Mouse (Mus musculus) lung, adult 2 months (tissue): ENCODE results near the gene Nudt6. TPM values are rescaled to one million over a fixed set of nuclear protein-coding genes. Genes with fewer than 3 reads are reported as not detected.

Experiments used
- DNase-seq: peaks from one replicate; pipeline ENCODE4 v3.0.0; 2022
- H3K4me1 ChIP-seq: fragments of 200-500 bp; 2 replicates; pipeline ENCODE4 v1.6.1; 2011; ENCODE audit warnings: low read length; ENCODE audit not compliant: control insufficient read depth, insufficient read depth
- H3K4me3 ChIP-seq: fragments of 200-500 bp; replicated peaks from 2 replicates; pipeline ENCODE3; 2011; ENCODE audit warnings: low read depth, mild to moderate bottlenecking, control low read depth, low read length; ENCODE audit errors: extremely low read depth
- CTCF ChIP-seq: fragments of 200-500 bp; IDR thresholded peaks from 2 replicates; pipeline ENCODE4 v1.5.1; 2011; ENCODE audit warnings: mild to moderate bottlenecking, low read length, control low read depth; ENCODE audit not compliant: insufficient read depth
- POLR2A ChIP-seq: fragments of 200-500 bp; IDR thresholded peaks from 2 replicates; pipeline ENCODE4 v1.6.1; 2011; ENCODE audit warnings: low read depth, mild to moderate bottlenecking, control low read depth, low read length, borderline replicate concordance; ENCODE audit errors: extremely low read depth
- WGBS: fragments of 180-500 bp; shearing (Covaris S2); methylation state at CpG from one replicate; pipeline ENCODE4 v1.1.7; 2018; 5-methylcytosine and 5-hydroxymethylcytosine counted together
- polyA plus RNA-seq: library from polyadenylated mRNA; depleted of rRNA; stranded (reverse); fragments of >200 nt; gene quantifications from 2 replicates; pipeline ENCODE4 v1.2.3, GENCODE M21; 2012; rRNA removed

The Nudt6 gene
- 11.1 TPM in 2 replicates for polyA plus RNA-seq

DNA sequence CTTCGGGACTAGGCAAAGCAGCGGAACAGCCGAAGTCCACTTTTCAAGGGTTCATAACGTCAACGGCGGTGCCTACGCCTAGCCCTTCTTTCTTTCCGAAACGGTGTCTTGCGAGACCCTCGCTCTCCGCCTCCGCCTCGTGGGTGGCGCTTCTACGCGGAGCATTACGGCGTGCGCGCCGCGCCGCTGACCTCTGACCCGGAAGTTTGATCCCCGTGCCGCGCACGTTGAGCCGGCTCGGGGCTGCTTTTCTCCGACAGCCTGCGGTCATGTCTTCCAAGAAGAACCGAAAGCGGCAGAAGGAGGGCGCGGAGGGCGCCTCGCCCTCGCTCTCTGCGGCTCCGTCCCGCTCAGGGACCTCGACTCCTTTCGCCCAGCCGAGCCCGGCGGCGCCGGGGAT, at the start of gene Nudt6:
Gene Nudt6, minus strand, starts transcription at position 140 of the 400 bp plus-strand sequence.
- under 1% methylated on average over 50 of the region's 50 CpGs for WGBS
- Histone ChIP-seq H3K4me1 (peaks cover 3% of the 10 kb centered on the region; the same call in 1 of the 2 replicates), H3K4me3 (peak within 1 kb of the TSS; percentile 75)
- TF ChIP-seq POLR2A (peak; percentile 29; the same call in 1 of the 2 replicates), CTCF (no peak)
- peak; percentile 91 for DNase-seq

- no peak for DNase-seq
- Histone ChIP-seq H3K4me1 (peaks cover 3% of the 10 kb centered on the region; the same call in 1 of the 2 replicates), H3K4me3 (no peak overlapping the region)
- WGBS, result 81% methylated on average over 4 of the region's 4 CpGs
- TF ChIP-seq POLR2A, result no peak
Observed at GRCm38 (mm10) chr3:37469353-37469752, 49.3 kb upstream of the Nudt6 start.

DNA sequence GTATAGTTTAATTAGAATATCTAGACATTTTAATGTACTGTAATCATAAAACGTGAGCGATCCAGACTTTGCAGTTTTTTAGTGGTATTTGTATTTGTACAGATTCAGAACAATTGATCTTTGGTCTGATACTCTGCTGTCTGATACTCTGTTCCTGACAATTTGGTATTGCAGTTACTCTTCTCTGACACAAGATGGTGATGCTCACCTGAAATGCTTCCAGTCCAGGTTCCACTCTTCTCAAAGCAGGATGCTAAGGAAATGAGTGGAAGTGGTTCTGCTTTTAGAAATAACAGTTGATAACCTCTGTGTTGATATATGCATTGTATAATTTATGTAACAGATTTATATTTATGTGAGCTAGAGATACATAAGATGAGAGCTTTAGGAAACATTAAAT, 48.2 kb upstream of the Nudt6 start:
- WGBS, result 87% methylated on average over 2 of the region's 2 CpGs
- Histone ChIP-seq H3K4me1 (peaks cover 3% of the 10 kb centered on the region; the same call in 1 of the 2 replicates), H3K4me3 (no peak overlapping the region)
- no peak for DNase-seq
- 0 out of 2 replicates have a peak, but pooled peaks have one; percentile 3 for TF ChIP-seq CTCF
- no peak for TF ChIP-seq POLR2A

- WGBS, result 50% methylated on average over 1 of the region's 1 CpGs
- DNase-seq, result no peak
- Histone ChIP-seq H3K4me3 (no peak overlapping the region), H3K4me1 (no peaks in the 10 kb centered on the region)
- no peak for TF ChIP-seq CTCF
- TF ChIP-seq POLR2A, result no peak
Observed at GRCm38 (mm10) chr3:37455992-37456391, 36.0 kb upstream of the Nudt6 start.

GRCm38 (mm10) chr3:37443409-37443808, 23.4 kb upstream of the Nudt6 start:
- no peak for DNase-seq
- TF ChIP-seq POLR2A, result no peak
- no peak for TF ChIP-seq CTCF
- Histone ChIP-seq H3K4me3 (no peak overlapping the region), H3K4me1 (no peaks in the 10 kb centered on the region)
- WGBS, result 79% methylated on average over 2 of the region's 2 CpGs

- 61% methylated on average over 1 of the region's 1 CpGs for WGBS
- Histone ChIP-seq H3K4me1 (no peaks in the 10 kb centered on the region), H3K4me3 (no peak overlapping the region)
- TF ChIP-seq POLR2A, result no peak
- no peak for TF ChIP-seq CTCF
- no peak for DNase-seq
Observed at GRCm38 (mm10) chr3:37439770-37440169, 19.8 kb upstream of the Nudt6 start.

DNA sequence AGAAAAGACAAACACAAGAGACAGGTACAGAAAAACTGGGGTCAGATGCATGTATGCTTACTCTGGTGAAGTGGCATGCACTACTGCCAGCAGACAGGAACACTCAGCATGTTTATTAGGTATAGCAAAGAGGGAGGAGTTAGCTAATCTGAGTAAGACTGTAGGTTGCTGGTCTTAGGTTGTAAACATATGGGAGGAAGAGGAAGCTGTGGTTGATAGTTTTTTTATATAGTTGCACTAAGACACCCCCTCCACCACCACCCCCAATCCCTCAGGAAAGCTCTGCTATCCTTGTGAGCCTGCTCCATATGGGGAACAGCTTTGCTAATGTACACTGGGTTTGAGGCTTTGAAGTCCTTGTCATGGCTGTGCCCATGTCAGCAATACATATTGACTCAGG, 10.3 kb upstream of the Nudt6 start:
- TF ChIP-seq CTCF, result no peak
- TF ChIP-seq POLR2A, result no peak
- no peak for DNase-seq
- H3K4me3 ChIP-seq, result no peak overlapping the region
- no peaks in the 10 kb centered on the region for H3K4me1 ChIP-seq

GRCm38 (mm10) chr3:37426069-37426468, 6.1 kb upstream of the Nudt6 start:
- H3K4me3 ChIP-seq, result no peak overlapping the region
- TF ChIP-seq CTCF (no peak), POLR2A (no peak)
- H3K4me1 ChIP-seq, result peaks cover 3% of the 10 kb centered on the region; the same call in 1 of the 2 replicates
- WGBS, result 93% methylated on average over 3 of the region's 3 CpGs
- no peak for DNase-seq

- TF ChIP-seq CTCF (no peak), POLR2A (no peak)
- Histone ChIP-seq H3K4me3 (peak overlapping the region; percentile 9), H3K4me1 (peaks cover 3% of the 10 kb centered on the region; the same call in 1 of the 2 replicates)
- WGBS, result 23% methylated on average over 3 of the region's 3 CpGs
- no peak for DNase-seq
Observed at GRCm38 (mm10) chr3:37421179-37421578, 1.2 kb upstream of the Nudt6 start.

DNA sequence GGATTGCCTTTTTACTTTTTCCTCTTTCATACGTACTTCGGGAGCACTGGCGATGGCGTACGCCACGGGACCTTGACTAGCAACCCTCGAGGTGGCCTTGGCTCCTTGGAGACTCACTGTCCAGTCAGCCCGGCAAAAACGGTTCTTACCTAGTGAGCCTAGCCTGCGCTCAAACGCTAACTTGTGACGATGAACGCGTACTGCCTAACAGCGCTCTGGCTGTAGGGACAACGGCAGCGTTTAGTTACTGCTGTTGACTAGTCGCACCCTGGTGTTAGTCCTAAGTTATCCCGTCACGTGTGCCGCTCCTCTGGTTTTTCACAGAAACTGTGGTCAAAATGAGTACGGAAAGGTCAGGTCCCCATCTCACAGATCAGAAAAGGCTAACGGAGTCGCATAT, 630 bp upstream of the Nudt6 start:
- peaks cover 3% of the 10 kb centered on the region; the same call in 1 of the 2 replicates for H3K4me1 ChIP-seq
- peak overlapping the region; percentile 65 for H3K4me3 ChIP-seq
- DNase-seq, result no peak
- TF ChIP-seq CTCF (no peak), POLR2A (no peak)
- under 1% methylated on average over 24 of the region's 24 CpGs for WGBS
